Mouse (Mus musculus): ENCODE results near the gene Tnni1. TPM values are rescaled to one million over a fixed set of nuclear protein-coding genes. Genes with fewer than 3 reads are reported as not detected.
A peak's percentile ranks its signal among the peaks of the same experiment; 100 is the strongest.

Gene Tnni1
- polyA plus RNA-seq, 1 experiment from 2014 or later, result 3.2 TPM

- H3K4me3 ChIP-seq (ENCODE audit: low read depth, low read length), result no peak overlapping the region
- ATAC-seq (ENCODE audit: insufficient number of reproducible peaks, insufficient read depth, low FRiP score, low read depth), result no peak
- H3K4me1 ChIP-seq (ENCODE audit: control insufficient read depth, insufficient read depth, low read length), result no peaks in the 10 kb centered on the region; the same call in 1 of the 2 replicates
- no peaks in the 10 kb centered on the region for H3K27me3 ChIP-seq (ENCODE audit: control insufficient read depth, insufficient read depth, low read length)
- H3K4me2 ChIP-seq (replicated peaks; ENCODE audit: low read depth, low read length), result no peak overlapping the region
- H3K36me3 ChIP-seq (ENCODE audit: control insufficient read depth, insufficient read depth, low read length), result no peaks in the 10 kb centered on the region
- no peaks in the 10 kb centered on the region for H3K9me3 ChIP-seq (ENCODE audit: control insufficient read depth, low read depth, low read length)
- 32% methylated on average over 10 of the region's 10 CpGs for WGBS
- no peak overlapping the region for H3K9ac ChIP-seq (replicated peaks; ENCODE audit: low read depth, low read length)
- H3K27ac ChIP-seq (ENCODE audit: low read length), result no peak overlapping the region
Observed at GRCm38 (mm10) chr1:135807546-135807945, 28.3 kb downstream of the Tnni1 start.

DNA sequence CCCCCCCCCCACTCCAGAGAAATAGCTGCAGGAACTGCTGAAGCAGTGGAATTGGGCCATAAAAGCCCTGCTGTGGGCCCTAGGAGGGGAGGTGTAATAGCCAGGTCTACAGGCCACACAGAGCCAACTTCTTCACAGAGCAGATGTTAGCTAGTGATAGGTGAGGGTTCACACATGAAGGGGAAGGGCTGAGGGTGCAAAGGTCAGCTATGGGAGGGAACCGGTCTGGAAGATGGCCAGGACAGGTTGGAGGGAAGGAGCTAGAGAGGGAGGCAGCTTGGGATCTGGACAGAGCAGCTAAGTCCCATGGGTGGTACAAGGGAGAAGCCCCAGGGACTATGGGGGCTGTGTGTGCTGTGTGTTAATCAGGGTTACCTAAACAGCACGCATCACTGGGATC, 30.9 kb downstream of the Tnni1 start:
- ATAC-seq (ENCODE audit: insufficient number of reproducible peaks, insufficient read depth, low FRiP score, low read depth), result no peak
- Histone ChIP-seq H3K4me3 (ENCODE audit: low read depth, low read length) (no peak overlapping the region), H3K27ac (ENCODE audit: low read length) (no peak overlapping the region), H3K27me3 (ENCODE audit: control insufficient read depth, insufficient read depth, low read length) (no peaks in the 10 kb centered on the region), H3K4me1 (ENCODE audit: control insufficient read depth, insufficient read depth, low read length) (peaks cover 5% of the 10 kb centered on the region; the same call in 1 of the 2 replicates), H3K9me3 (ENCODE audit: control insufficient read depth, low read depth, low read length) (no peaks in the 10 kb centered on the region), H3K9ac (replicated peaks; ENCODE audit: low read depth, low read length) (no peak overlapping the region), H3K36me3 (ENCODE audit: control insufficient read depth, insufficient read depth, low read length) (no peaks in the 10 kb centered on the region), H3K4me2 (replicated peaks; ENCODE audit: low read depth, low read length) (no peak overlapping the region)
- WGBS, result 63% methylated on average over 2 of the region's 2 CpGs

- H3K27ac ChIP-seq (ENCODE audit: low read length), result no peak overlapping the region
- H3K4me2 ChIP-seq (replicated peaks; ENCODE audit: low read depth, low read length), result no peak overlapping the region
- H3K4me1 ChIP-seq (ENCODE audit: control insufficient read depth, insufficient read depth, low read length), result peaks cover 5% of the 10 kb centered on the region; the same call in 1 of the 2 replicates
- no peaks in the 10 kb centered on the region for H3K27me3 ChIP-seq (ENCODE audit: control insufficient read depth, insufficient read depth, low read length)
- no peak overlapping the region for H3K4me3 ChIP-seq (ENCODE audit: low read depth, low read length)
- H3K9ac ChIP-seq (replicated peaks; ENCODE audit: low read depth, low read length), result no peak overlapping the region
- 31% methylated on average over 7 of the region's 7 CpGs for WGBS
- H3K36me3 ChIP-seq (ENCODE audit: control insufficient read depth, insufficient read depth, low read length), result no peaks in the 10 kb centered on the region
- H3K9me3 ChIP-seq (ENCODE audit: control insufficient read depth, low read depth, low read length), result no peaks in the 10 kb centered on the region
- no peak for ATAC-seq (ENCODE audit: insufficient number of reproducible peaks, insufficient read depth, low FRiP score, low read depth)
Observed at GRCm38 (mm10) chr1:135811016-135811646, 31.9 kb downstream of the Tnni1 start.

DNA sequence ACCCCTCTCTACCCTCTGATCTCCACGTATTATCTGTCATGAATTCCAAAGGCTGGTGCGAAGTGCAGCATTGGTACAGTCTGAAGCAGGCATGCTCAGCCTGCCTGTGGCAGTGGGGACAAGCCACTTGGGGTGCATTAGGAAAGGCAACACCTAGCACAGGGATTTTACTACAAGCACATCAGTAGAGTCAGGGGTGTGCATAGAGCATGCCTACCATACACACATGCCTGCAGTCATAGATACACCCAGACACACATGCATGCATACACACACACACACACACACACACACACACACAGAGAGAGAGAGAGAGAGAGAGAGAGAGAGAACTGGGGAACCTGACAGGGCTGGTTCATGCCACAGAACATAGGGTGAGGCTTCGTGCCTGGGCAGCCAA, 33.0 kb downstream of the Tnni1 start:
- ATAC-seq (ENCODE audit: insufficient number of reproducible peaks, insufficient read depth, low FRiP score, low read depth), result peak; percentile 16
- Histone ChIP-seq H3K36me3 (ENCODE audit: control insufficient read depth, insufficient read depth, low read length) (no peaks in the 10 kb centered on the region), H3K9me3 (ENCODE audit: control insufficient read depth, low read depth, low read length) (no peaks in the 10 kb centered on the region), H3K27me3 (ENCODE audit: control insufficient read depth, insufficient read depth, low read length) (peaks cover 3% of the 10 kb centered on the region; the same call in 1 of the 2 replicates), H3K4me3 (ENCODE audit: low read depth, low read length) (no peak overlapping the region), H3K4me1 (ENCODE audit: control insufficient read depth, insufficient read depth, low read length) (peaks cover 5% of the 10 kb centered on the region; the same call in 1 of the 2 replicates), H3K4me2 (replicated peaks; ENCODE audit: low read depth, low read length) (no peak overlapping the region), H3K27ac (ENCODE audit: low read length) (peak overlapping the region; percentile 48; the same call in 1 of the 2 replicates), H3K9ac (replicated peaks; ENCODE audit: low read depth, low read length) (no peak overlapping the region)
- 66% methylated on average over 3 of the region's 3 CpGs for WGBS

DNA sequence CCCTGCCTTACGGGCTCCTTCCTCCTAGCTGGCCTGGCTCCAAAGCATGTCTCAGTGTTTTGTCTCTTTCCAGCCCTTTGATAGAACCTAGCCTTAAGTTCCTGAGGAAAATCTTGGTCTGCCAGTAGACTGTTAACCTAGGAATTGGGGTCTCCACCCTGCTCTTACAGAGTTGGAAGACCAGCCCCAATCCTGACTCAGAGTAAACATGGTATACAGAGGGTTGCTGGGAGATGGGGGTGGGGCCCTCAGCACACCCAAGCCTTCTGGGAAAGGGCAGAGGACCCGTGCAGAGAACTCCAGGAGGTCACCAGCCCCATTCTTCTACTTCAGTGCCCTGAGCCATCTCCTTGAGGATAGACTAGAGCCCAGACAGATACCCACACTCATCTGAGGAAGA, 33.4 kb downstream of the Tnni1 start:
- H3K9me3 ChIP-seq (ENCODE audit: control insufficient read depth, low read depth, low read length), result no peaks in the 10 kb centered on the region
- H3K4me3 ChIP-seq (ENCODE audit: low read depth, low read length), result no peak overlapping the region
- peaks cover 5% of the 10 kb centered on the region; the same call in 1 of the 2 replicates for H3K4me1 ChIP-seq (ENCODE audit: control insufficient read depth, insufficient read depth, low read length)
- H3K36me3 ChIP-seq (ENCODE audit: control insufficient read depth, insufficient read depth, low read length), result no peaks in the 10 kb centered on the region
- WGBS, result 38% methylated on average over 2 of the region's 2 CpGs
- ATAC-seq (ENCODE audit: insufficient number of reproducible peaks, insufficient read depth, low FRiP score, low read depth), result peak; percentile 65
- H3K4me2 ChIP-seq (replicated peaks; ENCODE audit: low read depth, low read length), result no peak overlapping the region
- H3K9ac ChIP-seq (replicated peaks; ENCODE audit: low read depth, low read length), result no peak overlapping the region
- peak overlapping the region; percentile 55; the same call in 1 of the 2 replicates for H3K27ac ChIP-seq (ENCODE audit: low read length)
- H3K27me3 ChIP-seq (ENCODE audit: control insufficient read depth, insufficient read depth, low read length), result peaks cover 3% of the 10 kb centered on the region; the same call in 1 of the 2 replicates

DNA sequence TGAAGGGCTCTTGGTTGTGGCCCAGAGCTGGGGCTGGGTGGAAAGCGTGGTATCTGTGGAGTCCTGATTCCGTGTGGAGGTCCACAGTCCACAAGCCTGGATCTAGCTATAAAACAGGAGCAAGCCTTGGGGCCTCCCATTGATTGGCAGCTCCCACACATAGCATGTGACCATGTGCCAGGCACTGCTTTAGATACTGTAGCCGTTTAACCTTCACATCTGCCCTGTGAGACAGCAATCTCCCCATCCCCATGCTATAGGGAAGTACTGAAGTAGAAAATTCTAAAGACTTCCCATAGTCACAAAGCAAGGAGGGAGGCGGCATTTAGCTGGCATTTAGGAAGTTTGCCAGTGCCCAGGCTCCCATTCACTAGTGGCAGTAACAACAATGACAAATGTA, 33.8 kb downstream of the Tnni1 start:
- Histone ChIP-seq H3K4me3 (ENCODE audit: low read depth, low read length) (no peak overlapping the region), H3K27ac (ENCODE audit: low read length) (peak overlapping the region; percentile 55; the same call in 1 of the 2 replicates), H3K27me3 (ENCODE audit: control insufficient read depth, insufficient read depth, low read length) (peaks cover 3% of the 10 kb centered on the region; the same call in 1 of the 2 replicates), H3K9me3 (ENCODE audit: control insufficient read depth, low read depth, low read length) (no peaks in the 10 kb centered on the region), H3K4me2 (replicated peaks; ENCODE audit: low read depth, low read length) (no peak overlapping the region), H3K4me1 (ENCODE audit: control insufficient read depth, insufficient read depth, low read length) (peaks cover 5% of the 10 kb centered on the region; the same call in 1 of the 2 replicates), H3K36me3 (ENCODE audit: control insufficient read depth, insufficient read depth, low read length) (no peaks in the 10 kb centered on the region), H3K9ac (replicated peaks; ENCODE audit: low read depth, low read length) (no peak overlapping the region)
- 83% methylated on average over 4 of the region's 4 CpGs for WGBS
- ATAC-seq (ENCODE audit: insufficient number of reproducible peaks, insufficient read depth, low FRiP score, low read depth), result no peak

DNA sequence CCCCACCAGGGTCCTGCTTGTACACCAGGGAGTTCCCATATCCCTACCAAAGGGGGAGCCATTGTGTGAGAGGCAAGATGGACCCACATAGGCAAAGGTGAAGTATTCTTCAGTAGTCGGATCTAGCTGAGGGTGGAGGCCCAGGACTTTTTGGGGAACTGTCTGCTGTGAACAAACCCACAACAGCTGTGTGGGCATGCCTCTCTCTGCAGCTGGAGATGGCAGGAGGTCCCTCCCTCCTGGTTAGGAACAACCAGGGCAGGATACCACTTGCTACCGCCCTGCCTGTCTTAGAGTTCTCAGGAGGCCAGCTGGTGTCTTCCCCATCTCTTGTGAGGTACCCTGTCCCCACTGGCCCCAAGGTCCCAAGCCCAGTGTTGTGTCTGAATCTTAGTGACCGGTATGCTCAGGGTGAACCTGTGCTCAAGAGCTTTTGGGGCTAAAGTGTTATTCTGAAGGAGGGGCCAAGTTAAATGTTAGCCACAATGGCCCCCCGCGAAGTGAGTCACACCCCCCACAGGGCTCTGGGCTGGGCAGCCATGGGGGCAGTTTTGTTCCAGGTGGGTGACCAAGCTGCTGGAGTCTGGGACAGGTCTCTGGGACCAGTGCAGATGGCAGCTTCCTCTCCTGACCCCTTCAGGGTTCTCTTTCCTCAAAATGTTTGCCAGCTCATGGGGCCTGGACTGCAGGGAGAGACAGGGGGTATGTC, 34.6 kb downstream of the Tnni1 start:
- no peak overlapping the region for H3K4me3 ChIP-seq (ENCODE audit: low read depth, low read length)
- H3K9ac ChIP-seq (replicated peaks; ENCODE audit: low read depth, low read length), result no peak overlapping the region
- no peaks in the 10 kb centered on the region for H3K9me3 ChIP-seq (ENCODE audit: control insufficient read depth, low read depth, low read length)
- H3K36me3 ChIP-seq (ENCODE audit: control insufficient read depth, insufficient read depth, low read length), result no peaks in the 10 kb centered on the region
- H3K4me1 ChIP-seq (ENCODE audit: control insufficient read depth, insufficient read depth, low read length), result peaks cover 7% of the 10 kb centered on the region; the same call in 1 of the 2 replicates
- peaks cover 8% of the 10 kb centered on the region; the same call in 1 of the 2 replicates for H3K27me3 ChIP-seq (ENCODE audit: control insufficient read depth, insufficient read depth, low read length)
- H3K4me2 ChIP-seq (replicated peaks; ENCODE audit: low read depth, low read length), result no peak overlapping the region
- WGBS, result 79% methylated on average over 5 of the region's 5 CpGs
- H3K27ac ChIP-seq (ENCODE audit: low read length), result no peak overlapping the region
- no peak for ATAC-seq (ENCODE audit: insufficient number of reproducible peaks, insufficient read depth, low FRiP score, low read depth)

DNA sequence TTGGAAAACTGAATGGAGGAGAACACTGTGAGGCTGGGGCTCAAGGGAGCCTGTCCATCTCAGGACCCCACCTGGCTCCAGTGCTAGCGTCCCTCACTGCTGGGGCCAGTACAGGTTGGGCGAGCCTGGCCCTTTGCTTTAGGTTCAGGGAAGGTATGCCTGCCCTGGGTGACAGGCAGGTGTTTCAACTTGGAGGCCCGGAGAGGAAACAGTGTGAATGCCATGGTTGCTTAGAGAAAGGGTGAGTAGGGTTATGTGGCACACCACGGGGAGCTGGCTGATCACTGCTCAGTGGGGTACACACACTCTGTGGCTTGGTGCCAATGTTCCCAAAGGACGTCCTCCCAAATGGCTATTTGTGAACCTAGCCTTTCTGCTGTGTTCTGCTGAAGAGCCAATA, 35.3 kb downstream of the Tnni1 start:
- H3K4me1 ChIP-seq (ENCODE audit: control insufficient read depth, insufficient read depth, low read length), result peaks cover 12% of the 10 kb centered on the region
- no peak overlapping the region for H3K9ac ChIP-seq (replicated peaks; ENCODE audit: low read depth, low read length)
- peaks cover 13% of the 10 kb centered on the region; the same call in 1 of the 2 replicates for H3K27me3 ChIP-seq (ENCODE audit: control insufficient read depth, insufficient read depth, low read length)
- no peaks in the 10 kb centered on the region for H3K36me3 ChIP-seq (ENCODE audit: control insufficient read depth, insufficient read depth, low read length)
- H3K27ac ChIP-seq (ENCODE audit: low read length), result no peak overlapping the region
- no peak overlapping the region for H3K4me3 ChIP-seq (ENCODE audit: low read depth, low read length)
- no peak overlapping the region for H3K4me2 ChIP-seq (replicated peaks; ENCODE audit: low read depth, low read length)
- WGBS, result 71% methylated on average over 5 of the region's 5 CpGs
- no peaks in the 10 kb centered on the region for H3K9me3 ChIP-seq (ENCODE audit: control insufficient read depth, low read depth, low read length)
- no peak for ATAC-seq (ENCODE audit: insufficient number of reproducible peaks, insufficient read depth, low FRiP score, low read depth)
